Mouse (Mus musculus) 416B (cell line): ENCODE data around the gene Ddx28.
"Not testable (repeated sequence)": the region's sequence is repeated elsewhere in the genome, so short reads cannot be mapped to it uniquely, and the experiment has no call there.

ENCODE experiments used
- DNase-seq: peaks from one replicate; pipeline ENCODE4 v3.0.0; 2011; ENCODE audit warnings: low read depth

Ddx28 gene

GRCm38 (mm10) chr8:106012203-106012602 lies 521 bp upstream of the Ddx28 start:
- not testable (repeated sequence) for DNase-seq

GRCm38 (mm10) chr8:106010748-106011642 lies 687 bp downstream of the Ddx28 start:
- DNase-seq: peak; percentile 93

- DNase-seq: peak; percentile 61
Measured at GRCm38 (mm10) chr8:106007891-106008290, 3.8 kb downstream of the Ddx28 start.

GRCm38 (mm10) chr8:106007135-106007534 lies 4.5 kb downstream of the Ddx28 start:
- DNase-seq: peak; percentile 100

- DNase-seq: peak; percentile 74
Measured at GRCm38 (mm10) chr8:106006413-106006812, 5.3 kb downstream of the Ddx28 start.

GRCm38 (mm10) chr8:106005875-106006274 lies 5.8 kb downstream of the Ddx28 start, which contains the start of gene Dpep2nb:
TSS of gene Dpep2nb (minus strand) at chr8:106005975.
- DNase-seq: no peak

GRCm38 (mm10) chr8:106004538-106005207 lies 7.0 kb downstream of the Ddx28 start:
- peak; percentile 75 for DNase-seq

GRCm38 (mm10) chr8:106001908-106002307 lies 9.8 kb downstream of the Ddx28 start:
- no peak for DNase-seq

- DNase-seq: no peak
Measured at GRCm38 (mm10) chr8:105998971-105999370, 12.7 kb downstream of the Ddx28 start.

GRCm38 (mm10) chr8:105996359-105996758 lies 15.3 kb downstream of the Ddx28 start:
- peak; percentile 54 for DNase-seq

- DNase-seq: no peak
Measured at GRCm38 (mm10) chr8:105993226-105993625, 18.5 kb downstream of the Ddx28 start.

GRCm38 (mm10) chr8:105992499-105992898 lies 19.2 kb downstream of the Ddx28 start:
- DNase-seq: no peak

- DNase-seq: no peak
Measured at GRCm38 (mm10) chr8:105991546-105991945, 20.1 kb downstream of the Ddx28 start.

GRCm38 (mm10) chr8:105990856-105991387 lies 20.8 kb downstream of the Ddx28 start, which contains the start of gene Dus2:
TSS of gene Dus2 (plus strand) at chr8:105991337.
- DNase-seq: peak; percentile 90

GRCm38 (mm10) chr8:105988546-105988945 lies 23.1 kb downstream of the Ddx28 start:
- DNase-seq: no peak

GRCm38 (mm10) chr8:105983406-105983805 lies 28.3 kb downstream of the Ddx28 start:
- peak; percentile 37 for DNase-seq

- DNase-seq: no peak
Measured at GRCm38 (mm10) chr8:105981146-105981545, 30.5 kb downstream of the Ddx28 start.

GRCm38 (mm10) chr8:105979325-105979724 lies 32.4 kb downstream of the Ddx28 start, which contains the start of gene Dpep3:
TSS of gene Dpep3 (minus strand) at chr8:105979429.
- DNase-seq: no peak

- DNase-seq: peak; percentile 23
Measured at GRCm38 (mm10) chr8:105975363-105975762, 36.3 kb downstream of the Ddx28 start.

- no peak for DNase-seq
Measured at GRCm38 (mm10) chr8:105971019-105971720, 40.5 kb downstream of the Ddx28 start.

GRCm38 (mm10) chr8:105969367-105969766 lies 42.3 kb downstream of the Ddx28 start:
- DNase-seq: no peak
